Mouse (Mus musculus) hindbrain, embryonic 11.5 days (tissue): ENCODE results near the gene Banp. TPM values are rescaled to one million over a fixed set of nuclear protein-coding genes. Genes with fewer than 3 reads are reported as not detected.

Source experiments
- ATAC-seq: fragments of 200-750 bp; cut with Nextera tagmentation; 2 replicates; pipeline ENCODE4 v1.8.0; 2017; ENCODE audit warnings: mild to moderate bottlenecking, moderate TSS enrichment, moderate library complexity; ENCODE audit not compliant: low FRiP score
- DNase-seq: peaks from one replicate; pipeline ENCODE4 v3.0.0-alpha.2; 2015; ENCODE audit warnings: low spot score
- H3K27ac ChIP-seq: fragments of 300-500 bp; sonication (generic); 2 replicates; pipeline ENCODE4 v1.5.1; 2014; ENCODE audit warnings: mild to moderate bottlenecking, low read depth, low read length
- H3K27me3 ChIP-seq: fragments of 300-500 bp; sonication (generic); 2 replicates; pipeline ENCODE4 v1.6.1; 2014; ENCODE audit warnings: mild to moderate bottlenecking, low read length, moderate library complexity, mixed read lengths; ENCODE audit not compliant: control insufficient read depth, insufficient read depth
- H3K36me3 ChIP-seq: fragments of 300-500 bp; sonication (generic); 2 replicates; pipeline ENCODE4 v1.6.1; 2014; ENCODE audit warnings: mild to moderate bottlenecking, low read length, moderate library complexity, mixed read lengths; ENCODE audit not compliant: control insufficient read depth, insufficient read depth
- H3K4me1 ChIP-seq: fragments of 300-500 bp; sonication (generic); replicated peaks from 2 replicates; pipeline ENCODE4 v1.6.1; 2014; ENCODE audit warnings: low read length, mixed read lengths; ENCODE audit not compliant: control insufficient read depth, insufficient read depth
- H3K4me2 ChIP-seq: fragments of 300-500 bp; sonication (generic); replicated peaks from 2 replicates; pipeline ENCODE4 v1.6.1; 2014; ENCODE audit warnings: mild to moderate bottlenecking, low read depth, low read length
- H3K4me3 ChIP-seq: fragments of 300-500 bp; sonication (generic); 2 replicates; pipeline ENCODE4 v1.5.1; 2014; ENCODE audit warnings: low read depth, low read length
- H3K9ac ChIP-seq: fragments of 300-500 bp; sonication (generic); 2 replicates; pipeline ENCODE4 v1.6.1; 2014; ENCODE audit warnings: low read depth, low read length
- H3K9me3 ChIP-seq: fragments of 300-500 bp; sonication (generic); 2 replicates; pipeline ENCODE4 v1.6.1; 2016; ENCODE audit warnings: low read length; ENCODE audit not compliant: control insufficient read depth
- WGBS: fragments of 180-500 bp; shearing (Covaris S2); extraction: QIAGEN DNeasy Blood & Tissue Kit; methylation state at CpG from one replicate; pipeline ENCODE4 v1.1.7; 2014; 5-methylcytosine and 5-hydroxymethylcytosine counted together
- polyA plus RNA-seq: library from polyadenylated mRNA; unstranded; fragments of >200 nt; fragmentation: Nextera tagmentation; extraction: Ambion mirVana; gene quantifications from 2 replicates; pipeline ENCODE4 v1.2.1, GENCODE M21; 2014

The Banp gene
- polyA plus RNA-seq, 1 experiment from 2014 or later, result 51.8 TPM

- 48% methylated on average over 4 of the region's 4 CpGs for WGBS
- H3K4me2 ChIP-seq, result no peak overlapping the region
- no peak overlapping the region for H3K4me3 ChIP-seq
- no peaks in the 10 kb centered on the region for H3K36me3 ChIP-seq
- ATAC-seq (no peak), DNase-seq (no peak)
- no peaks in the 10 kb centered on the region for H3K9me3 ChIP-seq
- no peaks in the 10 kb centered on the region; the same call in 1 of the 2 replicates for H3K27me3 ChIP-seq
- no peak overlapping the region for H3K27ac ChIP-seq
- no peaks in the 10 kb centered on the region for H3K4me1 ChIP-seq
- no peak overlapping the region for H3K9ac ChIP-seq
These were observed 121.6 kb downstream of the Banp start for GRCm38 (mm10) chr8:122071193-122071592.

- Histone ChIP-seq H3K27ac (no peak overlapping the region), H3K27me3 (no peaks in the 10 kb centered on the region; the same call in 1 of the 2 replicates), H3K36me3 (no peaks in the 10 kb centered on the region), H3K4me2 (no peak overlapping the region), H3K9me3 (no peaks in the 10 kb centered on the region), H3K4me3 (no peak overlapping the region), H3K4me1 (no peaks in the 10 kb centered on the region), H3K9ac (no peak overlapping the region)
- DNase-seq, result no peak
- 74% methylated on average over 9 of the region's 9 CpGs for WGBS
- ATAC-seq, result no peak
These were observed 124.4 kb downstream of the Banp start for GRCm38 (mm10) chr8:122073964-122074363.

GRCm38 (mm10) chr8:122074442-122074841 is 124.9 kb downstream of the Banp start:
- H3K4me3 ChIP-seq, result no peak overlapping the region
- DNase-seq, result no peak
- no peaks in the 10 kb centered on the region; the same call in 1 of the 2 replicates for H3K27me3 ChIP-seq
- 81% methylated on average over 9 of the region's 9 CpGs for WGBS
- H3K4me2 ChIP-seq, result no peak overlapping the region
- H3K9ac ChIP-seq, result no peak overlapping the region
- H3K36me3 ChIP-seq, result no peaks in the 10 kb centered on the region
- H3K4me1 ChIP-seq, result no peaks in the 10 kb centered on the region
- no peak for ATAC-seq
- no peak overlapping the region for H3K27ac ChIP-seq
- H3K9me3 ChIP-seq, result no peaks in the 10 kb centered on the region

- ATAC-seq (no peak), DNase-seq (no peak)
- Histone ChIP-seq H3K4me3 (no peak overlapping the region), H3K27me3 (no peaks in the 10 kb centered on the region; the same call in 1 of the 2 replicates), H3K27ac (no peak overlapping the region), H3K9ac (no peak overlapping the region), H3K9me3 (no peaks in the 10 kb centered on the region), H3K4me2 (no peak overlapping the region), H3K4me1 (no peaks in the 10 kb centered on the region), H3K36me3 (no peaks in the 10 kb centered on the region)
- whole genome bisulfite sequencing, result 79% methylated on average over 4 of the region's 4 CpGs
These were observed 125.4 kb downstream of the Banp start for GRCm38 (mm10) chr8:122074977-122075376.

GRCm38 (mm10) chr8:122076183-122076842 is 126.8 kb downstream of the Banp start:
- no peak for DNase-seq

GRCm38 (mm10) chr8:122078321-122078720 is 128.8 kb downstream of the Banp start:
- no peak for DNase-seq
- Histone ChIP-seq H3K27ac (no peak overlapping the region), H3K4me2 (no peak overlapping the region), H3K36me3 (no peaks in the 10 kb centered on the region), H3K4me1 (no peaks in the 10 kb centered on the region), H3K9me3 (no peaks in the 10 kb centered on the region), H3K27me3 (no peaks in the 10 kb centered on the region), H3K4me3 (no peak overlapping the region), H3K9ac (no peak overlapping the region)
- WGBS, result 86% methylated on average over 12 of the region's 12 CpGs
- no peak for ATAC-seq

More at GRCm38 (mm10) chr8:122076183-122076842, 126.8 kb downstream of the Banp start:
- H3K27ac ChIP-seq, result no peak overlapping the region
- H3K9ac ChIP-seq, result no peak overlapping the region
- 55% methylated on average over 23 of the region's 23 CpGs for WGBS
- H3K9me3 ChIP-seq, result no peaks in the 10 kb centered on the region
- H3K36me3 ChIP-seq, result no peaks in the 10 kb centered on the region
- H3K27me3 ChIP-seq, result no peaks in the 10 kb centered on the region
- ATAC-seq, result no peak
- H3K4me3 ChIP-seq, result no peak overlapping the region
- no peak overlapping the region for H3K4me2 ChIP-seq
- H3K4me1 ChIP-seq, result no peaks in the 10 kb centered on the region

Other genes starting within 250 kb of the Banp start
- gene Jph3, start 220.1 kb upstream of the Banp start, polyA plus RNA-seq, result 11.1 and 11.2 TPM in 2 replicates
- gene Klhdc4, start 120.2 kb upstream of the Banp start, polyA plus RNA-seq, result 45.9 and 50.9 TPM in 2 replicates
- gene Slc7a5, start 42.1 kb upstream of the Banp start, polyA plus RNA-seq, result 23.3 and 29.9 TPM in 2 replicates
- 0.15 TPM in 1 of 2 replicates, not detected in the other for gene Car5a, start 4.8 kb upstream of the Banp start, polyA plus RNA-seq